Mouse (Mus musculus): ENCODE measurements around the gene Ppm1e. TPM values are rescaled to one million over a fixed set of nuclear protein-coding genes. Genes with fewer than 3 reads are reported as not detected.

Gene Ppm1e
- total RNA-seq (2021) = 14.6 and 16.1 TPM in 2 replicates
- long read RNA-seq, experiment 1, full-length matches to known transcripts = 4 of 10 reads
- long read RNA-seq, experiment 1, partial matches to known transcripts = 1 of 10 reads
- long read RNA-seq, experiment 1, other reads (novel, unspliced or antisense) = 5 of 10 reads
- long read RNA-seq, experiment 2, full-length matches to known transcripts = 4 of 6 reads
- long read RNA-seq, experiment 2, partial matches to known transcripts = 1 of 6 reads
- long read RNA-seq, experiment 2, other reads (novel, unspliced or antisense) = 1 of 6 reads

GRCm38 (mm10) chr11:87358331-87359261, at the start of gene Ppm1e:
Ppm1e (minus strand) TSS chr11:87359023.
- peak; percentile 90 for DNase-seq

GRCm38 (mm10) chr11:87404876-87405275, 46.1 kb upstream of the Ppm1e start, which contains the start of the genes Rad51c and Tex14:
Rad51c (minus strand) TSS chr11:87404954.
Tex14 (plus strand) TSS chr11:87405065.
- peak; percentile 26 for DNase-seq

- peak; percentile 98 for DNase-seq
Observed at GRCm38 (mm10) chr11:87404111-87404853, 45.5 kb upstream of the Ppm1e start.

DNA sequence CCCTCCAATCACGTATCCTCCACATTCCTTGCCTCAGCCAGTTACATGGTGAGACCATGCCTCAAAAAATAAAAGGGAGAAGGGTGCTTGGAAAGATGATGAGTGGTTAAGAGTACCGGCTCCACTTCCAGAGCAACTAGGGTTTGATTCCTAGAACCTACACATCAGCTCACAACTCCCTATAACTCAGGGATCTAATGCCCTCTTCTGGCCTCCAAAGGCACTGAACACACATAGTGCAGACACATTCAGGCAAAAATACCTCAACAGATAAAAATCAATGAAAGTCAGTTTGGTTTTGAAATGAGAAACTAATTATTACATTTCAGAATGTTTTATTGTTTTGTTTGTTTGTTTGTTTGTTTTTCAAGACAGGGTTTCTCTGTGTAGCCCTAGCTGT, 39.6 kb upstream of the Ppm1e start:
- DNase-seq = no peak

- DNase-seq = peak; percentile 44
Observed at GRCm38 (mm10) chr11:87393855-87394254, 35.0 kb upstream of the Ppm1e start.

- no peak for DNase-seq
Observed at GRCm38 (mm10) chr11:87385676-87386075, 26.9 kb upstream of the Ppm1e start.

- peak; percentile 25 for DNase-seq
Observed at GRCm38 (mm10) chr11:87384551-87384950, 25.7 kb upstream of the Ppm1e start.

DNA sequence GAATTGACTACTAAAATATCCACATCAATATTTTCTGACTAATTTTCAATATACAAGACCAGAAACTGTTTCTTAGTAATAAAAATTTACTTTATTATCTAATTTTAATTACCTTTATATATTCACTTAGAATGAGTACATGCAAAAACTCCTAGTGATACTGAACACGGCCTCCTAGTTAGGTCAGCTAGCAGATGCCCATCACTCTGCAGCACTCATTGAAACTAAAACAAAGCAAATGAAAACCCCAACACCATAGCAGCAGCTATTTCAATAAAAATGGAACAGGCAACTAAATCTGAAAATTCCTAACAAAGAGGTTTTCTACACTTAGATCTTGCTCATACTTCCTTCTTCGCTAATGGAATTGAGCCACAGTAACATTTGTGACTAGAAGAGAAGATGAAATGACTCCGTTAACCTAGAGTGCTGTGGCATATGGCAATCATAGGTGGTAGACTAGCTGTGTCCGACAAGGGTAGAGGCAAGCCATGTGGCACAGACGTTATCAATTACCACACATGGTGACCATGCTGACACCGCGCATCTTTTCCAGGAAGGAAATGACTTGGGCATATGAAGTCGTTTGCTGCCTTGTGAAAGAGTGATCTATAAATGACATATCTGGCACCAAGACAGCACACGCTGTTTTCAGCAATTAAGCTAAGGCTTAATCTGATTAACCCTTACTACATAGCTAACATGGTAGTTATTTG, 9.2 kb upstream of the Ppm1e start:
- no peak for DNase-seq

GRCm38 (mm10) chr11:87367061-87367460, 8.2 kb upstream of the Ppm1e start:
- DNase-seq = no peak

DNA sequence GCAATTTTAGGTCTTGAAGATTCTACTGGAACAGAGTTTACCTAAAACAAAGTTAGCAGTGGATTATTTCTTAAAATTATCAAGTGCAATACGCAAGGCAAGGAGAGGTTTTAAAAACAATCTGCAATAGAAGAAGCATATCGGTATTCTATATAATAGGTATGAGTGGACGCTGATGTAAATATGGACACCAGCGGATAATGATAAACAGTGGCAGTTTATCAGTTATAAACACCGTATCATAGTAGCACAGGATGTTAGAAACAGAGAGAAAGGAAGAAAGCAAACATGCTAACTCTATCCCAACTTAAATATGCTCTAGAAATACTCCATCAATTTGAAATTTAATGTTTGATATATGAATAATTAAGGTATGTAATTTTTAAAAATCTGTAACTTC, 6.3 kb upstream of the Ppm1e start:
- no peak for DNase-seq

- no peak for DNase-seq
Observed at GRCm38 (mm10) chr11:87359262-87359612, 414 bp upstream of the Ppm1e start.

- peak; percentile 43 for DNase-seq
Observed at GRCm38 (mm10) chr11:87357317-87358300, 1.2 kb downstream of the Ppm1e start.

- no peak for DNase-seq
Observed at GRCm38 (mm10) chr11:87354861-87355260, 4.0 kb downstream of the Ppm1e start.

DNA sequence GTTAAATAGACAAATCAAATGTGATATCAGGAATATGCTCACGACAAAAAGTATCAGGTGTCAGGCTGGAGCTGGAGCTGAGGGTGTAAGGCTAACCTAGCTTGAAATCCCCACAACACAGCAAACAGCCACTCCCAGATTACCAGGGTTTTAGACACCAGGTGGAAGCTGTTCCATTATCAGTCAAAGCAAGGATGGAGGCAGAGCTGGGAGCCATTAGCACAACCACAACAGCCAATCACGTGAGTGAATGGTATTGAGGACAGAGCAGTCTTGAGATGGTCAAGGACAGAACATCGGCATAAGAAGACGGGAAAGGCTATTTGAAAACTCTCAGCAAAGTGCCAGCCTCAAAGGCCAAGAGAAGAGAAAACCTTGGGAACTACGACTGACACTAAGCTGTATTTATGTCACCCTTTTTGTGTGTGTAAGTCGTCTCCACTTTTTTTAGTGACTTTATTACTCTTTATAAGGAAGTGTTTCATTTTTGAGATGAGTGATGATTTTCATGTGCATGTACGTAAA, 5.1 kb downstream of the Ppm1e start:
- DNase-seq = peak; percentile 20

DNA sequence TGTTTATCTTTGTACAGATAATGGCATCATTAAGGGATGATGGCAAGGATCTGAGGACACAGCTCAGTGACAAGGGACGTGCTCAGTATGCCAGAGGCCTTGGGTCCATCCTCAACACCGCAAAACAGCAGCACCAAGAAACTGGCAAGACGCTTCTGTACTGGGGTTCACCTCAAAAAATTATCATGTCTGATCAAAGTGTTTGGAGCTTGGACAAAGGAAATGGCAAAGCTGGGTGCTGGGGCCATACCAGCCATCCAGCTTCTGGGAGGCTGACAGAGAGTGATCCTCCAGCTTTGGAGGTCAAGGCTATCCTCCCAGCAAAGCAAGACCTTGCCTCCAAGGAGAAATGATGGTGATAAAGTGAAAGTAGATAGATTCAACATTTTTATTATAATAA, 32.4 kb downstream of the Ppm1e start:
- peak; percentile 53 for DNase-seq

DNA sequence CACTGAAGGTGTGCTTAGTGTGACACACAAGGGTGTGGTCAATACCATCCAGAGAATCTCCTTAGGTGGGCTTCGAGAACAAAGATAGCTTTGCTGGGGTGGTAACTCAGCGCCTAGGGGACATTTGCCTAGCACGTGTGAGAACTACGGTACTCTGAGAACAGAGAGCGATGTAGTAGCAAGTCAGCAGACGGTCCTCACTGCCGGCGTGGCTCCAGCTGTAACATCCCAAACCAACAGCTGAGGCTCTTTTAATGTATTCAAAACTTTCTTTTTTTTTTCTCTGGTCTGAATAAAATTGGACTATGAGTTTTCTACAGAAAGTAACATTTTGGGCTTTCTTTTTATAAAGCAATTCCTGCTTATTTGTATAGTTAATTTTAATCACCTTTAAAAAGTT, 36.3 kb downstream of the Ppm1e start:
- no peak for DNase-seq

GRCm38 (mm10) chr11:87320007-87320406, 38.8 kb downstream of the Ppm1e start:
- DNase-seq = no peak

- DNase-seq = no peak
Observed at GRCm38 (mm10) chr11:87318956-87319708, 39.7 kb downstream of the Ppm1e start.

DNA sequence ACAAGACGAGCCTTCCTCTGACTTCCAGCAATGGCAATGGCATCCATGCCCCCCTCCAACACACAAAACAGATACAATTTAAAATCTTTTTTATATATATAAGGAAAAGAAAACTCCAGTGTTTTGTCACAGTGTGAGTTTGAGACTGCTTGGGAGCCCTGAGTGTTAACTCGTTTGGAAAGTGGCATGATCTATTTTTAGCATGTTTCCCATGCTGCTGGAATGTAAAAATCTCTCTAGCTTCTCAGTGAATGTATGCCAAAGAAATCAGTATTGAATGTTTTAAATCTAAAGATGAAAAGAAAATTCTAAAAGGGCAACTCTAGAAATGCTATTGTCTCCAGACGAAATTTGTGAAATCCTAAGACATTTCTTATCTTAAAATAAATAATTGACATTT, 45.3 kb downstream of the Ppm1e start:
- DNase-seq = no peak

DNA sequence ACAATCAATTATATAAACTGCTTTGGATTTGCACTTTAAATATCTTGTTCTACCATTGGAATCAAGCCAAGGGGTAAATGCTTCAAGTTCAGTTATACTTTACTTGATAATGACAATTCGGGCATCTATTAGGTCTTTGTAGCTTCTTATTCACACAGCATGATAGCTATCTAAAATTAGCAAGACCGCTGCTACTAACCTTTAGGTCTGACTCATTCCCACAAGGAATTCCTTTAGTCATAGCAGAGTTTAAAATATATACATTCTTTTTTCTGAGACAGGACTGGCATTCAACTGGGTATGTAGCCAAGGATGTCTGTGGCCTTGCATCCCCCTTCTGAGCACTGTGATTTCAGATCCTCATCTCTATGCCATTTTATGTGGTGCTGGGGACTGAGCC, 48.5 kb downstream of the Ppm1e start:
- no peak for DNase-seq

Measured in adrenal gland, postnatal 14 days (tissue).